Mouse (Mus musculus) liver, embryonic 14.5 days (tissue): ENCODE data around the gene Kcnk18.

ENCODE experiments used
- CTCF ChIP-seq: IDR thresholded peaks from 2 replicates; pipeline ENCODE4 v1.5.1; 2016; ENCODE audit warnings: antibody characterized with exemption, low read depth, control low read depth
- EP300 ChIP-seq: IDR thresholded peaks from 2 replicates; pipeline ENCODE4 v1.6.1; 2016; ENCODE audit warnings: antibody characterized with exemption, low read depth

- TF ChIP-seq CTCF (no peak), EP300 (no peak)
Observed at GRCm38 (mm10) chr19:59241987-59242386, 23.0 kb downstream of the Kcnk18 start.
